Mouse (Mus musculus): ENCODE results near the gene Armt1. TPM values are rescaled to one million over a fixed set of nuclear protein-coding genes. Genes with fewer than 3 reads are reported as not detected.

The Armt1 gene
- polyA plus RNA-seq (2014; fragmentation: Illumina TruSeq; extraction: RNeasy Lipid Tissue Mini Kit (QIAGEN cat#74804); ENCODE audit: low read depth, low replicate concordance): 26.6 TPM

GRCm38 (mm10) chr10:4432123-4432931 is at the start of gene Armt1, which contains the start of gene Rmnd1:
Gene Armt1 (plus strand): TSS chr10:4432467.
Gene Rmnd1 (minus strand): TSS chr10:4432388.

GRCm38 (mm10) chr10:4387701-4388383 is 44.4 kb upstream of the Armt1 start, which contains the start of gene Zbtb2:
Gene Zbtb2 (minus strand): TSS chr10:4388108.

GRCm38 (mm10) chr10:4482355-4482754 is 50.1 kb downstream of the Armt1 start, which contains the start of gene Ccdc170:
Gene Ccdc170 (plus strand): TSS chr10:4482502.

Other genes starting within 250 kb of the Armt1 start
- gene Akap12, start 166.1 kb upstream of the Armt1 start, polyA plus RNA-seq (2014; fragmentation: Illumina TruSeq; extraction: RNeasy Lipid Tissue Mini Kit (QIAGEN cat#74804); ENCODE audit: low read depth, low replicate concordance): 0.87 TPM
- 5.0 TPM for gene Zbtb2, start 44.4 kb upstream of the Armt1 start, polyA plus RNA-seq (2014; fragmentation: Illumina TruSeq; extraction: RNeasy Lipid Tissue Mini Kit (QIAGEN cat#74804); ENCODE audit: low read depth, low replicate concordance)
- gene Rmnd1, start 79 bp upstream of the Armt1 start, polyA plus RNA-seq (2014; fragmentation: Illumina TruSeq; extraction: RNeasy Lipid Tissue Mini Kit (QIAGEN cat#74804); ENCODE audit: low read depth, low replicate concordance): 79.6 TPM
- gene Ccdc170, start 50.0 kb downstream of the Armt1 start, polyA plus RNA-seq (2014; fragmentation: Illumina TruSeq; extraction: RNeasy Lipid Tissue Mini Kit (QIAGEN cat#74804); ENCODE audit: low read depth, low replicate concordance): not detected
- 31.0 TPM for gene Esr1, start 179.1 kb downstream of the Armt1 start, polyA plus RNA-seq (2014; fragmentation: Illumina TruSeq; extraction: RNeasy Lipid Tissue Mini Kit (QIAGEN cat#74804); ENCODE audit: low read depth, low replicate concordance)

Measured in liver, adult 10 weeks (tissue).